Mouse (Mus musculus): Measurements from ENCODE around the gene Mpp6.

Mpp6 gene

GRCm38 (mm10) chr6:50109757-50110378 lies at the start of gene Mpp6:
Gene Mpp6, plus strand, starts transcription at chr6:50110241.
- peak; percentile 81 for DNase-seq (ENCODE audit: low read depth, low spot score)

- no peak for DNase-seq (ENCODE audit: low read depth, low spot score)
Measured at GRCm38 (mm10) chr6:50066172-50066571, 43.9 kb upstream of the Mpp6 start.

GRCm38 (mm10) chr6:50068490-50068889 lies 41.6 kb upstream of the Mpp6 start:
- no peak for DNase-seq (ENCODE audit: low read depth, low spot score)

GRCm38 (mm10) chr6:50075248-50075647 lies 34.8 kb upstream of the Mpp6 start:
- DNase-seq (ENCODE audit: low read depth, low spot score), result no peak

DNA sequence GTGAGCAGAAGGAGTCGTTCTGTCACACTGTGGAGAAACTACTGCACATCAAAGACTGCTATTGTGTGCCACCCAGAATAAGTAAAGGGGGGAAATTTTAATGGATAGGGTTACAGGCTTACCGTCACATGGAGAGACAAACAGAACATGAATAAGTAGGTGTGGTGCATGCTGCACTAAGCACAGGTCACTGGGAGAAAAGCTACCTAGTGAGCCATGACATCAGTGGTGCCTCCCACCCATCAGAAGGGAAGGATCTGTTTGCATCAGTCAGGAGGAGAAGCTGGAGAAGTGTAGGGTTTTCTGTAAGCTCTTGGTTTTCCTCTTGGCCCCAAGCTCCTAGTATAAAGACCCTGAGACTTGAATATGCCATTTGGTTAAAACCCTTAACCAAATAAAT lies 33.6 kb upstream of the Mpp6 start:
- DNase-seq (ENCODE audit: low read depth, low spot score), result no peak

DNA sequence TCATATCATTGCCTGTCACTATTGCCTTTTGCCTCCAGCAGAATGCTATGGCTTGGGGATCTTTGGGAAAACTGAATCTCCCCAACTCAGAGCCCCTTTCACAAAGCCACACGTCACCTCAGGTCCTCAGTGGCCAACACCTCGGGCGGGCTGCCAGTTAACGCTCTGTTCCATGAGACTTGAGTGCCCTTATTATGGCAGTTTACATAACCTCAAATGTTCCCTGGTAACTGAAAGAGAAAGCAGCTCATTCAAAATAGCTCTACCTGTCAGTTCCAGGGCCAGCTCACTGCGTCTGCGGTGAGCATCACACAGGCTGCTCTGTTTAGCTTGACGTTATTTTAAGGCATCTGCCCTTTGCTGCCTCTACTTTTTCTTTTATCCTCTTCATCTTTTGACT lies 29.6 kb upstream of the Mpp6 start:
- DNase-seq (ENCODE audit: low read depth, low spot score), result no peak

GRCm38 (mm10) chr6:50085206-50085605 lies 24.8 kb upstream of the Mpp6 start:
- no peak for DNase-seq (ENCODE audit: low read depth, low spot score)

DNA sequence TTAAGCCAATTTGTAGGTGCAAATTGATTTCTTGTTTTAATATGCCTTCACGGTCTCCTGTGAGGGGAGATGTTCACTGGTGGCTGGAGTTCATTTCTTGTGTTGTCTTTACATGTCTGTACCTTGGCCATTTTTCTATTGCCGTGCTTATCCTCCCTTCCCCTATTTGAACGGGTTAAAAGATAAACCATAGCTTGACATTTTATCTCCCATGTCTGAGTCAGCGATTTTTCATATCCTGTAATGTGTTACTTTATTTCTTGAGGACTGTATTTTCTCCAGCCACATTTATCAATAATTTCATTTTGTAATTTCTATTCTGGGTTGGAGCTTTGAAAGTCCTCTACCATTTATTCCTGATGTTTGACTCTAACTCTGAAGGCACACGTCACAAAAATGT lies 20.7 kb upstream of the Mpp6 start:
- no peak for DNase-seq (ENCODE audit: low read depth, low spot score)

- no peak for DNase-seq (ENCODE audit: low read depth, low spot score)
Measured at GRCm38 (mm10) chr6:50090221-50090620, 19.8 kb upstream of the Mpp6 start.

- no peak for DNase-seq (ENCODE audit: low read depth, low spot score)
Measured at GRCm38 (mm10) chr6:50091462-50092154, 18.4 kb upstream of the Mpp6 start.

DNA sequence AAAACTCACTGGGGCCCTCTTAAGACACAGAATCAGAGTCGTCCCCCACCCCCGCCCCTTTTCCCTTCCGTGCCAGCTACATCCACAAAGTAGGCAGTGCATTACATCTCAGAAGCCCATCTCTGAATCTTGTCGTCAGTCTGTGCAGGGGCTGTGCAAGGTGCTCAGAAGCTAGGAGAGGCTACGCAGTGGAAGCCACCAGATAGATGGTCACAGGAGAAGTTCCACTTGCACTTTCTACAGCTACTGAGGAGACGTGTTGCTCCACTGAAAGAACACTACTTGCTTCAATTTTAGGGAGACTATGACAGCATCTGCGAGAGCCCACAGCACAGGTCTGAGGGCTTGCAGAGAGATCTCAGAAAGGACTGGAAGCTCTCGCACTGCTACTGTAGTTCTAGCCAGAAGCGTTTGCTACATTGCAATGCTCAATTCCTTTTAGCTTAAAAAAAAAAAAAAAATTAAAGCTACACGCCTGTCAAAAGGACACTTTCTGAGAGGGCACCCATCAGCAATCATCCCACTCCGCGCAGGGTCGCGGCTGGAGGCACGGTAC lies 762 bp upstream of the Mpp6 start:
- peak; percentile 15 for DNase-seq (ENCODE audit: low read depth, low spot score)

- DNase-seq (ENCODE audit: low read depth, low spot score), result peak; percentile 76
Measured at GRCm38 (mm10) chr6:50110379-50110941, 419 bp downstream of the Mpp6 start.

- no peak for DNase-seq (ENCODE audit: low read depth, low spot score)
Measured at GRCm38 (mm10) chr6:50111111-50111655, 1.1 kb downstream of the Mpp6 start.

GRCm38 (mm10) chr6:50112775-50113174 lies 2.7 kb downstream of the Mpp6 start:
- peak; percentile 91 for DNase-seq (ENCODE audit: low read depth, low spot score)

DNA sequence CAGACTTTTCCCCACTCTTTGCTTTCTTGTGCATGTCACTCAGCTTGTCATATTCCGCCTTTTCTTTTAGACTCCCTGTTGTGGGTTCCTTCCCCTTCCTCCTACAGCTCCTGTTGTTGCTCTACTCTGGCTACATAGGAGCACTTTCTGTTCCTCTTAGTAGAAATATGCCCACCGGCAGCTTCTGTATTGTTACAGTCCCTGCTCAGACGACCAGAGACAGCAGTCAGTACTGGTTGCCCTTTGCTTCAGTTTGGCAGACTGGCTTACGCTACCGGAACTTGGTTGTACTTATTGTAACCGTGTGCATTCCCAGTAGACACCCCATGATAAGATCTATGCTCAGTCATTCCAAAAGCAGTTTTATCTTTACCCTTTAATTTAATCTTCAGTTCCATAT lies 4.2 kb downstream of the Mpp6 start:
- DNase-seq (ENCODE audit: low read depth, low spot score), result no peak

- peak; percentile 49 for DNase-seq (ENCODE audit: low read depth, low spot score)
Measured at GRCm38 (mm10) chr6:50120931-50121330, 10.9 kb downstream of the Mpp6 start.

GRCm38 (mm10) chr6:50122835-50123234 lies 12.8 kb downstream of the Mpp6 start:
- no peak for DNase-seq (ENCODE audit: low read depth, low spot score)

DNA sequence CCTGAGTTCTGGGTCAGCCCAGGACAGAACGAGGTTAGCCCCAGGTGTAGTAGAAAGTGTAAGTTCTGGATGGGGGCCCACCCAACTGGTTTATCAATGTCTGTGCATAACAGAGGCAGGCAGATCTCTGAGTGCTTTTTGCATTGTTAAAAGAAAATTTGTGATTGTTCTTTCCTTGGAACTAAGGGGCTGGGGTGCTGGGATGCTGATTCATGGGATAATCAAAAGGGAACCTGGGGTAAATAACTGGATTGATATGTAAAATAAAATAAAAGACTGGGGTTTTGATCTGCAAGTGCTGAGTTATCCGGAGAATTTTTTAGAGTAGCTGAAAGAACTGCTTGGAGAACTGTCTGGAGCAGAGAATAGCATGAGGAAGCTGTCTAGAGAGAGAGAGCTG lies 14.2 kb downstream of the Mpp6 start:
- peak; percentile 68 for DNase-seq (ENCODE audit: low read depth, low spot score)

GRCm38 (mm10) chr6:50126331-50126730 lies 16.3 kb downstream of the Mpp6 start:
- no peak for DNase-seq (ENCODE audit: low read depth, low spot score)

DNA sequence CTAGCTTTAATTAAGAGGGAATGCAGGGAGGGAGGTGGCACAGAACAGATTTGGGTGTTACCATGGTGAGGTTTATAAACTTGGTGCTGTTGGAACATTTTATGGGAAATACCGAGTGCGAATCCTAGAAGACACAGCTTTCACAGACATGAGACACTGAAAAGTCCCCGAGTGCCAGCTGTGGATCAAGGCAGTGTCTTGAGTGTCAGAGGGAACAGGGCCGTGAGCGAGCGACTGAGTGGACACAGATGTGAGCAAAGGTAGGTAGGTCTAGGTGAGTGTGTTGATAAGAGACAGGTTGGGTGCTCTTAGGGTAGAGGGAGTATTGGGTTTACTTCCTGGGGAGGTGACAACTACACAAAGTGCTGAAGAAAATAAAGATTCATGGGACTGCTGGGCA lies 17.5 kb downstream of the Mpp6 start:
- DNase-seq (ENCODE audit: low read depth, low spot score), result no peak

DNA sequence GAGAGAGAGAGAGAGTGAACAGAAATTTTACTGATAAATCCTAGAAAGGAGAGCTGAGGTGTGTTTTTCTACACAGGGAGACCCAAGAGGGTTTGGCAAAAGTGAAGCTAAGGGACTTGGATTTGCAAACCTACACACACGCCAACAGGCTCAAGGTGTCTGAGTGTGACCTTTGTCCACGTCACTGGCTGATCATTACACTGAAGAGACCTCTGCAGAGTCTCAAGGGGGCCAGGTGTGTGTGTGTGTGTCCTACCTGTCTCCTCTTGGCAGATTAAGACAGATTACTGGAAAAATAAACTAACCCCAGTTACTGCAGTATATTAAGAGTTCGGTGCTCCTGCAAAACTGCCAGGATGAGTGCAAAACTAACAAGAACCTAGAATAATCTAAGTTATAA lies 27.6 kb downstream of the Mpp6 start:
- DNase-seq (ENCODE audit: low read depth, low spot score), result no peak

DNA sequence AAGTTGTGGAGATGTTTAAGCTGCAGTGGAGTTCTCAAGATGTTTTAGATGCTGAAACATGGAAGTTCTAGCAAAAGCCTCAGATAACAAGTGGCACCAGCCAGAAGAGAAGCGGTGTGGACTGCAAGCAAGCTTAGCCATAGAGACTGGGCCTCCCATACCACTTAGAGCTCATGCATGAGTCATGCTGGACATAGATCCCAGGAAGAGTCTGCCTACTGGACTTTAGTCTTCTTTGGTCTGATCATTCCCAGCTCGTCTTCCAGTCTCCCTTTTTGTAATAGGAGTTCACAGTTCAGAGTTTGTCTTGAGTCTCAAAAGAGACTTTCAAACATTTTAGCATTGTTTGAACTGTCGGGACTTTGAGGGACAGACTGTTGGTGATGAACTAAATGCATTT lies 29.5 kb downstream of the Mpp6 start:
- no peak for DNase-seq (ENCODE audit: low read depth, low spot score)

- no peak for DNase-seq (ENCODE audit: low read depth, low spot score)
Measured at GRCm38 (mm10) chr6:50146158-50146557, 36.1 kb downstream of the Mpp6 start.
